Mouse (Mus musculus) midbrain, embryonic 15.5 days (tissue): ENCODE data around the gene 5031439G07Rik. TPM values are rescaled to one million over a fixed set of nuclear protein-coding genes. Genes with fewer than 3 reads are reported as not detected.
"Not testable (repeated sequence)": the region's sequence is repeated elsewhere in the genome, so short reads cannot be mapped to it uniquely, and the experiment has no call there.

Experiments
- ATAC-seq: fragments of 200-750 bp; cut with Nextera tagmentation; replicated peaks from 2 replicates; pipeline ENCODE4 v1.8.0; 2017; ENCODE audit warnings: moderate TSS enrichment
- H3K27ac ChIP-seq: fragments of 300-500 bp; sonication (generic); 2 replicates; pipeline ENCODE4 v1.5.1; 2015; ENCODE audit warnings: mild to moderate bottlenecking, inconsistent platforms
- H3K27me3 ChIP-seq: fragments of 300-500 bp; sonication (generic); replicated peaks from 2 replicates; pipeline ENCODE4 v1.6.1; 2015; ENCODE audit warnings: inconsistent platforms
- H3K36me3 ChIP-seq: fragments of 300-500 bp; sonication (generic); replicated peaks from 2 replicates; pipeline ENCODE4 v1.6.1; 2015; ENCODE audit warnings: inconsistent platforms
- H3K4me1 ChIP-seq: fragments of 300-500 bp; sonication (generic); 2 replicates; pipeline ENCODE4 v1.6.1; 2015; ENCODE audit warnings: inconsistent platforms
- H3K4me2 ChIP-seq: fragments of 300-500 bp; sonication (generic); 2 replicates; pipeline ENCODE4 v1.6.1; 2015; ENCODE audit warnings: inconsistent platforms, mild to moderate bottlenecking, moderate library complexity
- H3K4me3 ChIP-seq: fragments of 300-500 bp; sonication (generic); 2 replicates; pipeline ENCODE4 v1.5.1; 2015; ENCODE audit warnings: mild to moderate bottlenecking, inconsistent platforms
- H3K9ac ChIP-seq: fragments of 300-500 bp; sonication (generic); 2 replicates; pipeline ENCODE4 v1.6.1; 2015; ENCODE audit warnings: mild to moderate bottlenecking, inconsistent platforms
- H3K9me3 ChIP-seq: fragments of 300-500 bp; sonication (generic); 2 replicates; pipeline ENCODE4 v1.6.1; 2016; ENCODE audit warnings: inconsistent platforms
- WGBS: fragments of 180-500 bp; shearing (Covaris S2); methylation state at CpG from one replicate; pipeline ENCODE4 v1.1.7; 2015; ENCODE audit warnings: mixed read lengths; 5-methylcytosine and 5-hydroxymethylcytosine counted together
- polyA plus RNA-seq: library from polyadenylated mRNA; unstranded; fragments of >200 nt; fragmentation: Nextera tagmentation; extraction: Ambion mirVana; gene quantifications from 2 replicates; pipeline ENCODE4 v1.2.1, GENCODE M21; 2015

The 5031439G07Rik gene
- 28.4 and 33.9 TPM in 2 replicates for polyA plus RNA-seq

- Histone ChIP-seq H3K9me3 (no peaks in the 10 kb centered on the region), H3K36me3 (no peaks in the 10 kb centered on the region), H3K4me1 (peaks cover 37% of the 10 kb centered on the region), H3K27ac (peak within 1 kb of the TSS; percentile 81), H3K9ac (peak within 1 kb of the TSS; percentile 93), H3K4me3 (peak within 1 kb of the TSS; percentile 91), H3K27me3 (no peaks in the 10 kb centered on the region), H3K4me2 (peak within 1 kb of the TSS; percentile 63)
- 2% methylated on average over 28 of the region's 59 CpGs for WGBS
- peak; percentile 90 for ATAC-seq
These were observed at the start of gene 5031439G07Rik for GRCm38 (mm10) chr15:84987874-84988825. Gene 5031439G07Rik, minus strand, starts transcription at chr15:84988551.

- H3K4me3 ChIP-seq: peak overlapping the region; percentile 68
- peaks cover 42% of the 10 kb centered on the region for H3K4me1 ChIP-seq
- H3K4me2 ChIP-seq: peak overlapping the region; percentile 78
- H3K36me3 ChIP-seq: no peaks in the 10 kb centered on the region
- H3K27ac ChIP-seq: peak overlapping the region; percentile 61
- no peaks in the 10 kb centered on the region for H3K9me3 ChIP-seq
- no peaks in the 10 kb centered on the region for H3K27me3 ChIP-seq
- WGBS: 8% methylated on average over 8 of the region's 8 CpGs
- ATAC-seq: no peak
- peak overlapping the region; percentile 72 for H3K9ac ChIP-seq
These were observed 49.0 kb upstream of the 5031439G07Rik start for GRCm38 (mm10) chr15:85037343-85037690.

GRCm38 (mm10) chr15:85036566-85037342 lies 48.4 kb upstream of the 5031439G07Rik start:
- Histone ChIP-seq H3K4me1 (peaks cover 36% of the 10 kb centered on the region), H3K27ac (peak overlapping the region; percentile 61), H3K27me3 (no peaks in the 10 kb centered on the region), H3K9ac (peak overlapping the region; percentile 72), H3K4me3 (peak overlapping the region; percentile 68), H3K9me3 (no peaks in the 10 kb centered on the region), H3K36me3 (no peaks in the 10 kb centered on the region), H3K4me2 (peak overlapping the region; percentile 78)
- WGBS: 1% methylated on average over 64 of the region's 75 CpGs
- ATAC-seq: peak; percentile 95

GRCm38 (mm10) chr15:85033916-85034315 lies 45.6 kb upstream of the 5031439G07Rik start:
- not testable (repeated sequence) for H3K4me2 ChIP-seq, H3K4me3 ChIP-seq, H3K9me3 ChIP-seq, H3K36me3 ChIP-seq, H3K27ac ChIP-seq, H3K27me3 ChIP-seq, H3K9ac ChIP-seq, ATAC-seq
- H3K4me1 ChIP-seq: peaks cover 24% of the 10 kb centered on the region
- 50% methylated on average over 7 of the region's 7 CpGs for WGBS

- 76% methylated on average over 3 of the region's 3 CpGs for WGBS
- no peak for ATAC-seq
- Histone ChIP-seq H3K4me1 (peaks cover 7% of the 10 kb centered on the region; the same call in 1 of the 2 replicates), H3K4me3 (no peak overlapping the region), H3K9me3 (no peaks in the 10 kb centered on the region), H3K27ac (no peak overlapping the region), H3K4me2 (no peak overlapping the region), H3K27me3 (no peaks in the 10 kb centered on the region), H3K9ac (no peak overlapping the region), H3K36me3 (no peaks in the 10 kb centered on the region)
These were observed 43.5 kb upstream of the 5031439G07Rik start for GRCm38 (mm10) chr15:85031866-85032265.

- not testable (repeated sequence) for ATAC-seq, H3K4me2 ChIP-seq, H3K27ac ChIP-seq, H3K36me3 ChIP-seq, H3K9ac ChIP-seq, H3K9me3 ChIP-seq, H3K4me3 ChIP-seq, H3K27me3 ChIP-seq, H3K4me1 ChIP-seq
- WGBS: 83% methylated on average over 1 of the region's 1 CpGs
These were observed 42.3 kb upstream of the 5031439G07Rik start for GRCm38 (mm10) chr15:85030643-85031042.

- H3K27ac ChIP-seq, H3K9me3 ChIP-seq, H3K4me3 ChIP-seq, ATAC-seq, H3K27me3 ChIP-seq, H3K9ac ChIP-seq, H3K36me3 ChIP-seq, H3K4me2 ChIP-seq, H3K4me1 ChIP-seq: not testable (repeated sequence)
- WGBS: 72% methylated on average over 1 of the region's 1 CpGs
These were observed 40.3 kb upstream of the 5031439G07Rik start, which contains the start of gene Fam118a for GRCm38 (mm10) chr15:85028648-85029047. Gene Fam118a, plus strand, starts transcription at chr15:85028948.

- 33% methylated on average over 4 of the region's 4 CpGs for WGBS
- Histone ChIP-seq H3K9ac (no peak overlapping the region), H3K36me3 (no peaks in the 10 kb centered on the region)
These were observed 39.4 kb upstream of the 5031439G07Rik start for GRCm38 (mm10) chr15:85027740-85028139.

GRCm38 (mm10) chr15:85026197-85026596 lies 37.8 kb upstream of the 5031439G07Rik start:
- Histone ChIP-seq H3K4me1 (no peaks in the 10 kb centered on the region), H3K27me3 (no peaks in the 10 kb centered on the region), H3K4me2 (no peak overlapping the region), H3K9me3 (no peaks in the 10 kb centered on the region), H3K27ac (no peak overlapping the region), H3K36me3 (no peaks in the 10 kb centered on the region), H3K4me3 (no peak overlapping the region), H3K9ac (no peak overlapping the region)
- 83% methylated on average over 4 of the region's 4 CpGs for WGBS
- ATAC-seq: no peak

More at GRCm38 (mm10) chr15:85027740-85028139, 39.4 kb upstream of the 5031439G07Rik start:
- Histone ChIP-seq H3K27me3 (no peaks in the 10 kb centered on the region), H3K4me3 (no peak overlapping the region), H3K9me3 (no peaks in the 10 kb centered on the region), H3K27ac (no peak overlapping the region), H3K4me1 (no peaks in the 10 kb centered on the region), H3K4me2 (no peak overlapping the region)
- no peak for ATAC-seq

GRCm38 (mm10) chr15:85022211-85022610 lies 33.9 kb upstream of the 5031439G07Rik start:
- Histone ChIP-seq H3K27ac (no peak overlapping the region), H3K9me3 (no peaks in the 10 kb centered on the region), H3K9ac (no peak overlapping the region), H3K36me3 (no peaks in the 10 kb centered on the region), H3K4me3 (no peak overlapping the region), H3K27me3 (peaks cover 2% of the 10 kb centered on the region; the same call in 1 of the 2 replicates), H3K4me2 (no peak overlapping the region), H3K4me1 (peaks cover 2% of the 10 kb centered on the region)
- no peak for ATAC-seq
- WGBS: 77% methylated on average over 4 of the region's 4 CpGs

GRCm38 (mm10) chr15:85016951-85017664 lies 28.8 kb upstream of the 5031439G07Rik start, which contains the start of gene Upk3a:
Gene Upk3a, plus strand, starts transcription at chr15:85017141.
- H3K4me1 ChIP-seq: peaks cover 10% of the 10 kb centered on the region
- H3K9ac ChIP-seq: no peak within 1 kb of the TSS
- ATAC-seq: 0 out of 2 replicates have a peak, but pooled peaks have one; percentile 11
- H3K36me3 ChIP-seq: no peaks in the 10 kb centered on the region
- H3K4me2 ChIP-seq: peak within 1 kb of the TSS; percentile 44
- 8% methylated on average over 21 of the region's 21 CpGs for WGBS
- no peaks in the 10 kb centered on the region for H3K9me3 ChIP-seq
- H3K27me3 ChIP-seq: peaks cover 3% of the 10 kb centered on the region; the same call in 1 of the 2 replicates
- H3K4me3 ChIP-seq: peak within 1 kb of the TSS; percentile 20
- H3K27ac ChIP-seq: no peak within 1 kb of the TSS
